Mouse (Mus musculus) layer of hippocampus, adult 2 months (tissue): ENCODE results near the gene Blzf1. TPM values are rescaled to one million over a fixed set of nuclear protein-coding genes. Genes with fewer than 3 reads are reported as not detected.

Experiments
- DNase-seq, 2 experiments: peaks; one replicate each; pipeline ENCODE4 v3.0.0; 2022; ENCODE audit warnings: low spot score in 2 of 2
- H3K27ac ChIP-seq: fragments of 200-600 bp; 2 replicates; pipeline ENCODE4 v1.8.1; 2022
- H3K4me3 ChIP-seq: fragments of 200-600 bp; 2 replicates; pipeline ENCODE4 v1.8.1; 2022; ENCODE audit warnings: mild to moderate bottlenecking
- CTCF ChIP-seq: fragments of 200-600 bp; conservative IDR thresholded peaks from 2 replicates; pipeline ENCODE4 v1.8.1; 2022; ENCODE audit warnings: antibody characterized with exemption, mild to moderate bottlenecking, moderate library complexity
- total RNA-seq, 2 experiments: library from RNA; stranded (reverse); gene quantifications; 2 replicates each; pipeline ENCODE4 v1.2.3; 2021

Gene Blzf1
- total RNA-seq, 2 experiments from 2014 or later, result 23.2 to 26.8 TPM

- no peak overlapping the region for H3K27ac ChIP-seq
- DNase-seq, result no peak
- H3K4me3 ChIP-seq, result no peak overlapping the region
- TF ChIP-seq CTCF, result no peak
Measured at GRCm38 (mm10) chr1:164276552-164276951, 30.7 kb downstream of the Blzf1 start.

- H3K4me3 ChIP-seq, result peak within 1 kb of the TSS; percentile 79
- peak within 1 kb of the TSS; percentile 90 for H3K27ac ChIP-seq
- TF ChIP-seq CTCF, result peak; percentile 12; the same call in 1 of the 2 replicates
- DNase-seq, result peak; percentile 95 to 96
Measured at GRCm38 (mm10) chr1:164275455-164275954, 31.8 kb downstream of the Blzf1 start, which contains the start of gene Ccdc181. Gene Ccdc181, plus strand, starts transcription at chr1:164275585.

- no peak for TF ChIP-seq CTCF
- Histone ChIP-seq H3K27ac (no peak overlapping the region), H3K4me3 (no peak overlapping the region)
- no peak for DNase-seq
Measured at GRCm38 (mm10) chr1:164273659-164274058, 33.6 kb downstream of the Blzf1 start.

GRCm38 (mm10) chr1:164270941-164271340 is 36.3 kb downstream of the Blzf1 start:
- DNase-seq, result no peak
- no peak for TF ChIP-seq CTCF
- no peak overlapping the region for H3K4me3 ChIP-seq
- H3K27ac ChIP-seq, result no peak overlapping the region

- Histone ChIP-seq H3K4me3 (no peak overlapping the region), H3K27ac (peak overlapping the region; percentile 56)
- TF ChIP-seq CTCF, result no peak
- DNase-seq, result peak in 1 of 2 experiments; percentile 61
Measured at GRCm38 (mm10) chr1:164261553-164261952, 45.7 kb downstream of the Blzf1 start.

GRCm38 (mm10) chr1:164260171-164261028 is 46.9 kb downstream of the Blzf1 start:
- Histone ChIP-seq H3K4me3 (no peak overlapping the region), H3K27ac (peak overlapping the region; percentile 56; the same call in 1 of the 2 replicates)
- DNase-seq, result no peak
- no peak for TF ChIP-seq CTCF

GRCm38 (mm10) chr1:164254836-164255235 is 52.5 kb downstream of the Blzf1 start:
- Histone ChIP-seq H3K4me3 (no peak overlapping the region), H3K27ac (no peak overlapping the region)
- no peak for DNase-seq
- no peak for TF ChIP-seq CTCF

GRCm38 (mm10) chr1:164252551-164252950 is 54.7 kb downstream of the Blzf1 start:
- H3K27ac ChIP-seq, result no peak overlapping the region
- no peak for DNase-seq
- TF ChIP-seq CTCF, result no peak

GRCm38 (mm10) chr1:164251438-164251837 is 55.9 kb downstream of the Blzf1 start:
- no peak for TF ChIP-seq CTCF
- no peak for DNase-seq
- peak overlapping the region; percentile 69 for H3K4me3 ChIP-seq
- H3K27ac ChIP-seq, result no peak overlapping the region

More at GRCm38 (mm10) chr1:164252551-164252950, 54.7 kb downstream of the Blzf1 start:
- no peak overlapping the region for H3K4me3 ChIP-seq

- no peak for DNase-seq
- TF ChIP-seq CTCF, result no peak
- Histone ChIP-seq H3K4me3 (peak overlapping the region; percentile 69), H3K27ac (peak overlapping the region; percentile 0; the same call in 1 of the 2 replicates)
Measured at GRCm38 (mm10) chr1:164250391-164251150, 56.7 kb downstream of the Blzf1 start.

GRCm38 (mm10) chr1:164249332-164249711 is 58.0 kb downstream of the Blzf1 start:
- Histone ChIP-seq H3K4me3 (peak overlapping the region; percentile 69), H3K27ac (peak overlapping the region; percentile 88)
- TF ChIP-seq CTCF, result no peak
- no peak for DNase-seq

GRCm38 (mm10) chr1:164248465-164249331 is 58.6 kb downstream of the Blzf1 start, which contains the start of gene Slc19a2:
Gene Slc19a2, plus strand, starts transcription at chr1:164249046.
- TF ChIP-seq CTCF, result 0 out of 2 replicates have a peak, but pooled peaks have one; percentile 10
- H3K27ac ChIP-seq, result peak within 1 kb of the TSS; percentile 97
- H3K4me3 ChIP-seq, result peak within 1 kb of the TSS; percentile 69
- DNase-seq, result peak; percentile 97 to 98
